Mouse (Mus musculus) spleen, postnatal 14 days (tissue): ENCODE results near the gene Wdr54.

Source experiments
- DNase-seq, 2 experiments: peaks; one replicate each; pipeline ENCODE4 v3.0.0; 2021 to 2022; ENCODE audit warnings: low spot score in 2 of 2

Gene Wdr54

GRCm38 (mm10) chr6:83156259-83156684, at the start of gene Wdr54, which contains the start of gene 1700003E16Rik:
Gene Wdr54 (minus strand): TSS chr6:83156397.
Gene 1700003E16Rik (plus strand): TSS chr6:83156404.
- DNase-seq: peak in 1 of 2 experiments; percentile 23

GRCm38 (mm10) chr6:83205851-83206250, 49.7 kb upstream of the Wdr54 start:
- no peak for DNase-seq

- DNase-seq: no peak
These were observed 47.1 kb upstream of the Wdr54 start for GRCm38 (mm10) chr6:83203320-83203719.

- DNase-seq: no peak
These were observed 41.3 kb upstream of the Wdr54 start for GRCm38 (mm10) chr6:83197345-83198004.

- no peak for DNase-seq
These were observed 37.4 kb upstream of the Wdr54 start for GRCm38 (mm10) chr6:83193571-83193970.

- DNase-seq: no peak
These were observed 30.7 kb upstream of the Wdr54 start for GRCm38 (mm10) chr6:83186946-83187345.

- no peak for DNase-seq
These were observed 30.0 kb upstream of the Wdr54 start for GRCm38 (mm10) chr6:83185895-83186861.

GRCm38 (mm10) chr6:83184858-83185435, 28.8 kb upstream of the Wdr54 start:
- no peak for DNase-seq

- DNase-seq: no peak
These were observed 24.4 kb upstream of the Wdr54 start for GRCm38 (mm10) chr6:83180605-83181004.

GRCm38 (mm10) chr6:83179390-83180117, 23.4 kb upstream of the Wdr54 start:
- no peak for DNase-seq

- no peak for DNase-seq
These were observed 19.8 kb upstream of the Wdr54 start for GRCm38 (mm10) chr6:83175996-83176395.

- no peak for DNase-seq
These were observed 16.2 kb upstream of the Wdr54 start for GRCm38 (mm10) chr6:83172240-83172920.

- no peak for DNase-seq
These were observed 14.9 kb upstream of the Wdr54 start for GRCm38 (mm10) chr6:83171063-83171462.

- DNase-seq: no peak
These were observed 13.7 kb upstream of the Wdr54 start for GRCm38 (mm10) chr6:83169872-83170271.

GRCm38 (mm10) chr6:83166243-83166630, 10.0 kb upstream of the Wdr54 start:
- no peak for DNase-seq

GRCm38 (mm10) chr6:83165607-83166242, 9.5 kb upstream of the Wdr54 start, which contains the start of gene Dctn1:
Gene Dctn1 (plus strand): TSS chr6:83165920.
- DNase-seq: peak; percentile 88 to 91

- DNase-seq: no peak
These were observed 8.9 kb upstream of the Wdr54 start for GRCm38 (mm10) chr6:83165026-83165606.

GRCm38 (mm10) chr6:83162701-83163100, 6.5 kb upstream of the Wdr54 start:
- DNase-seq: peak in 1 of 2 experiments; percentile 38

- DNase-seq: no peak
These were observed 5.9 kb upstream of the Wdr54 start for GRCm38 (mm10) chr6:83161921-83162641.
